Mouse (Mus musculus) stomach, postnatal 0 days (tissue): ENCODE measurements around the gene Gm853.

ENCODE experiments used
- CTCF ChIP-seq: IDR thresholded peaks from 2 replicates; pipeline ENCODE4 v1.5.1; 2016; ENCODE audit warnings: antibody characterized with exemption, low read depth, mild to moderate bottlenecking, moderate library complexity
- EP300 ChIP-seq: optimal IDR thresholded peaks from 2 replicates; pipeline ENCODE3; 2016; ENCODE audit warnings: antibody characterized with exemption

- TF ChIP-seq CTCF (peak; percentile 9; the same call in 1 of the 2 replicates), EP300 (no peak)
Measured at GRCm38 (mm10) chr4:130173060-130173822, 49.0 kb downstream of the Gm853 start.
